Mouse (Mus musculus) 416B (cell line): ENCODE measurements around the gene Akr1b8.
"Not testable (repeated sequence)": the region's sequence is repeated elsewhere in the genome, so short reads cannot be mapped to it uniquely, and the experiment has no call there.

Source experiments
- DNase-seq: peaks from one replicate; pipeline ENCODE4 v3.0.0; 2011; ENCODE audit warnings: low read depth

The Akr1b8 gene

DNA sequence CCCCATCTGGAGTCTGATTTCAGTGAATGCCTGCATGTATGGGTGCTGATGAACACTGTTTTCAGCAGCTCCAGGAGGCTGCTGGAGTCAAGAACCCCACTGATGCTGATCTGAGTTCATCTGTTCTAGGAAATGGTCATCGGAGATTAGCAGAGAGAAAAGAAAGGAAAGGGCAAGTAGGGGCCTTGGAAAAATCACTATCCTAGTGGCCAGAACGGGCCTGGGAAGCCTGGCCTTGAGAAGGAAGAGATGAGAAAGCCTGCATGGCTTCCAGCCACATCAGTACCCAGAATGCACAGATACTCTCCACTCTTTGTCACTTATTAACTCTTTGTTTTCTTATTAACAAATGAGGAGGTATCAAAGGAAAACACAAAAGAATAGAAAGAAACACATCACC, 46.8 kb downstream of the Akr1b8 start:
- DNase-seq: no peak

DNA sequence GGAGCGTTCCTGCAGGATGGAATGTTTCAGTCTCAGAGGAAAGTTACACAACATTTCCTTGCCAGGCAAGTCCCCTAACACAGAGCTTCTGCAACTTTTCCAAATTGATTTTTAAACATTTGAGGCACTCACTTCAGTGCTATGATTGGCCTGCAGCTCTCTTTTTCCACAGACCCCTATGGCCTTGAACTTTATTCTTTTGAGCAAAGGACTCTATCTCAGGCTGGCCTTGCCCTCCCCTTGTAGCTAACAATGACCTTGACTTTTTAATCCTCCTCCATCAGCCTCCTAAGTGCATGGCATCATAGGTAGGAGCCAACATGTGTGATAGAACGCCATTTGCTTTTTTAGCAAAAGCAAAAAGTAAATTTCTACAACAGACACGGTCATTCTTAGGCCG, 52.8 kb downstream of the Akr1b8 start:
- no peak for DNase-seq

DNA sequence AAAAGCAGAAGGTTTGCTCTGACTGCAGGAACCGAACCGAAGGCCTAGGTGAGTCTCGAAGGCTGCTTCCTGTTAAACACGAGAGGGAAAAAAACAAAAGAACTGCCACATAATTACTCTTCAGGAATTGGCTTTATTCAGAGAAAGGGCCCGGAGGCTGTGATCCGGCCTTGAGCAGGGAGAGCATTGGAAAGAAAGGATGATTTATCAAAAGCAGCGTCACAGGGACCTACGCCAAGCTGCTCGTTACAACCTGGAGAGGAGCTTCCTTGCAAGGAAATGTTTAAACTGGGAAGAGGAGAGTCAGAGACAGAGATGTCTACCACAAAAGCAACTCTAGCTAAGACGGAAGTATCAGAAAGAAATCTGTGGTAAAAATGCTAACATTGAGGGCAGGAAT, 53.5 kb downstream of the Akr1b8 start:
- no peak for DNase-seq

- DNase-seq: peak; percentile 43
Measured at GRCm38 (mm10) chr6:34412023-34412422, 58.1 kb downstream of the Akr1b8 start, which contains the start of gene Akr1b7. Gene Akr1b7 (plus strand): TSS chr6:34412334.

- DNase-seq: no peak
Measured at GRCm38 (mm10) chr6:34412688-34413087, 58.8 kb downstream of the Akr1b8 start.

- not testable (repeated sequence) for DNase-seq
Measured at GRCm38 (mm10) chr6:34413386-34413785, 59.5 kb downstream of the Akr1b8 start.

DNA sequence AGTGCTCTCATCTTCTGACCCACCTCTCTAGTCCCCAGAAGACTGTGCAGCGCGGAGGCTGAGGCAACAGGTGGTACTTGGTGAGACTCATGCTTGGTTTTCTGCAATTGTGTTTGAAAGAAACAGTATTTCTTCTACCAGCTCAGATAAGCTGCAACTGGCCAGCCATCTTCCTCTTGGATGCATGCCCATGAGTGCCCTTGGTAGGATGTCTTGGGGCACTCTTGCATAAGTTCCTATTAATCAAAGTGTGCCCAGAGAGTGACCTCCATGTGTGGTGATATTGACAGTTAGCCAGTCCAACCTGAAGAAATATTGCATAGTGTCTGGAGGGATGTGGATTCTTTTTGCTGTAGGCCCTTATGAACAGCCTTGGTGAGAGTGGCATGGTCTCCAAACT, 62.6 kb downstream of the Akr1b8 start:
- peak; percentile 57 for DNase-seq
